Mouse (Mus musculus): ENCODE measurements around the gene Ldb3.

DNA sequence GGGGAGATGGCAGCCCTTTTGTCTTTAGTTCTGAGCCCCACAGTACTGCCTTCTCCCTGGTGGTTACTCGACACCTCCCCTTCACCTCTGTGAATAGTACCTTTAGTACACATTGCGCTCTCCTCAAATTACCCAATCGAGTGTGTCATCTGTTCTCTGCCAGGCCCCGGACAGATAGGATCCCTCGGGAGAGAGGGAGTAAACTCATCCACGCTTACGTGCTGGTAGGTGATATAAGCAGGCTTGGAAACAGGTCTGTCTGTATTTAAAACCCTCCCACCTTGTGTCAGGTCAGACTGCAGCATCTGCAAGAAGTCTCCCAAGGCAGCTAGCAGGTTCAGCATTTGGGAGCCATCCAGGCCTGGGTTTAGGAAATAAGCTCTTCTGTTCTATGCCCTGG lies 46.7 kb upstream of the Ldb3 start:
- TF ChIP-seq CTCF (IDR thresholded peaks at IDR 0.05; ENCODE audit: low read depth) (no peak), EP300 (IDR thresholded peaks at IDR 0.05; ENCODE audit: low read depth) (no peak)
